Mouse (Mus musculus) G1E (cell line): Measurements from ENCODE around the gene 2310050C09Rik. TPM values are rescaled to one million over a fixed set of nuclear protein-coding genes. Genes with fewer than 3 reads are reported as not detected.

Source experiments
- ATAC-seq: 2 replicates; pipeline ENCODE4 v1.8.0; 2016; ENCODE audit warnings: mild to moderate bottlenecking; ENCODE audit not compliant: insufficient number of reproducible peaks, poor library complexity, low FRiP score, severe bottlenecking; ENCODE audit errors: extremely low read depth
- DNase-seq: peaks from one replicate; pipeline ENCODE4 v3.0.0; 2012; ENCODE audit warnings: low spot score
- H3K27me3 ChIP-seq: 2 replicates; pipeline ENCODE4 v1.6.1; 2012; ENCODE audit warnings: mild to moderate bottlenecking, low read length, inconsistent platforms; ENCODE audit not compliant: insufficient read depth
- H3K36me3 ChIP-seq: replicated peaks from 2 replicates; pipeline ENCODE3; 2012; ENCODE audit warnings: mild to moderate bottlenecking, inconsistent platforms
- H3K4me1 ChIP-seq: 2 replicates; pipeline ENCODE4 v1.6.1; 2012; ENCODE audit warnings: low read depth, low read length, inconsistent platforms, mixed read lengths; ENCODE audit not compliant: insufficient read depth
- H3K4me3 ChIP-seq: 2 replicates; pipeline ENCODE4 v1.5.1; 2012; ENCODE audit warnings: low read depth, mild to moderate bottlenecking, inconsistent platforms, low read length, moderate library complexity, mixed read lengths
- H3K9me3 ChIP-seq: replicated peaks from 2 replicates; pipeline ENCODE4 v1.6.1; 2012; ENCODE audit warnings: inconsistent platforms
- CTCF ChIP-seq: IDR thresholded peaks from 2 replicates; pipeline ENCODE4 v1.5.1; 2012; ENCODE audit warnings: low read depth, low read length, inconsistent platforms, mixed read lengths
- GATA1 ChIP-seq: IDR thresholded peaks from 2 replicates; pipeline ENCODE4 v1.6.1; 2012; ENCODE audit warnings: borderline replicate concordance, low read length, inconsistent platforms, mixed read lengths
- GATA2 ChIP-seq: IDR thresholded peaks from 2 replicates; pipeline ENCODE4 v1.6.1; 2012; ENCODE audit warnings: low read depth, low read length, inconsistent platforms, borderline replicate concordance
- POLR2AphosphoS5 ChIP-seq: IDR thresholded peaks from 2 replicates; pipeline ENCODE4 v1.6.1; 2012; ENCODE audit warnings: low read depth, low read length, inconsistent platforms; ENCODE audit not compliant: insufficient replicate concordance
- TAL1 ChIP-seq: conservative IDR thresholded peaks from 2 replicates; pipeline ENCODE4 v1.6.1; 2012; ENCODE audit warnings: low read depth, low read length, inconsistent platforms, mixed read lengths
- polyA plus RNA-seq: library from polyadenylated mRNA; stranded (reverse); fragments of >175 nt; gene quantifications from 2 replicates; pipeline ENCODE4 v1.2.3, GENCODE M21; 2012
- total RNA-seq, 2 experiments: library from RNA; stranded (forward) in 1 of 2; stranded (reverse) in 1 of 2; fragments of 200-1000 nt in 1 of 2; fragments of >200 nt in 1 of 2; fragmentation: Nextera tagmentation in 1 of 2; gene quantifications; 2 replicates each; pipeline ENCODE4 v1.2.3; 2014 to 2017

Gene 2310050C09Rik
- total and polyA plus RNA-seq, 3 experiments = not detected

GRCm38 (mm10) chr3:92874180-92874579 is 4.2 kb upstream of the 2310050C09Rik start:
- no peaks in the 10 kb centered on the region; the same call in 1 of the 2 replicates for H3K9me3 ChIP-seq
- H3K4me3 ChIP-seq = no peak overlapping the region
- no peak for TF ChIP-seq GATA2
- no peak for TF ChIP-seq POLR2AphosphoS5
- no peak for TF ChIP-seq TAL1
- TF ChIP-seq CTCF = no peak
- TF ChIP-seq GATA1 = no peak
- H3K36me3 ChIP-seq = no peaks in the 10 kb centered on the region
- no peak for DNase-seq
- H3K27me3 ChIP-seq = no peaks in the 10 kb centered on the region
- no peaks in the 10 kb centered on the region for H3K4me1 ChIP-seq
- no peak for ATAC-seq

- H3K9me3 ChIP-seq = 0 out of 2 replicates have a peak, but pooled peaks cover 2% of the 10 kb centered on the region
- TF ChIP-seq GATA1 (no peak), POLR2AphosphoS5 (no peak), CTCF (no peak), TAL1 (no peak), GATA2 (no peak)
- no peak for ATAC-seq
- DNase-seq = no peak
- no peaks in the 10 kb centered on the region for H3K4me1 ChIP-seq
- H3K27me3 ChIP-seq = no peaks in the 10 kb centered on the region
- H3K4me3 ChIP-seq = no peak within 1 kb of the TSS
- no peaks in the 10 kb centered on the region for H3K36me3 ChIP-seq
Observed at GRCm38 (mm10) chr3:92851186-92851585, 18.8 kb downstream of the 2310050C09Rik start, which contains the start of gene Lce1l. Gene Lce1l, minus strand, starts transcription at chr3:92851286.

GRCm38 (mm10) chr3:92827108-92827507 is 42.9 kb downstream of the 2310050C09Rik start, which contains the start of gene Kprp:
Gene Kprp, minus strand, starts transcription at chr3:92827247.
- DNase-seq (no peak), ATAC-seq (no peak)
- peaks cover 20% of the 10 kb centered on the region for H3K9me3 ChIP-seq
- no peak for TF ChIP-seq CTCF
- no peak for TF ChIP-seq TAL1
- TF ChIP-seq GATA1 = no peak
- TF ChIP-seq POLR2AphosphoS5 = no peak
- TF ChIP-seq GATA2 = no peak
- no peaks in the 10 kb centered on the region for H3K27me3 ChIP-seq
- H3K4me1 ChIP-seq = no peaks in the 10 kb centered on the region
- no peak within 1 kb of the TSS for H3K4me3 ChIP-seq
- no peaks in the 10 kb centered on the region for H3K36me3 ChIP-seq

- Histone ChIP-seq H3K27me3 (no peaks in the 10 kb centered on the region), H3K36me3 (no peaks in the 10 kb centered on the region), H3K9me3 (peaks cover 20% of the 10 kb centered on the region), H3K4me1 (no peaks in the 10 kb centered on the region), H3K4me3 (no peak overlapping the region)
- no peak for ATAC-seq
- TF ChIP-seq POLR2AphosphoS5 = no peak
- TF ChIP-seq TAL1 = no peak
- TF ChIP-seq GATA1 = no peak
- no peak for TF ChIP-seq GATA2
- no peak for TF ChIP-seq CTCF
- DNase-seq = no peak
Observed at GRCm38 (mm10) chr3:92825808-92826207, 44.2 kb downstream of the 2310050C09Rik start.

Other genes with a start within 250 kb of the 2310050C09Rik start
Only the 20 nearest of the 25 such genes appear.
- gene Lce1c, start 191.0 kb downstream of the 2310050C09Rik start, total RNA-seq (2014; fragmentation: Nextera tagmentation) = not detected in 2 replicates
- gene Lce1c, start 191.0 kb downstream of the 2310050C09Rik start, total RNA-seq (2017) = not detected in 2 replicates
- not detected in 2 replicates for gene Lce1c, start 191.0 kb downstream of the 2310050C09Rik start, polyA plus RNA-seq
- not detected in 2 replicates for gene Lce1d, start 183.0 kb downstream of the 2310050C09Rik start, total RNA-seq (2014; fragmentation: Nextera tagmentation)
- not detected in 2 replicates for gene Lce1d, start 183.0 kb downstream of the 2310050C09Rik start, total RNA-seq (2017)
- not detected in 2 replicates for gene Lce1d, start 183.0 kb downstream of the 2310050C09Rik start, polyA plus RNA-seq
- not detected in 2 replicates for gene Lce1e, start 161.1 kb downstream of the 2310050C09Rik start, total RNA-seq (2014; fragmentation: Nextera tagmentation)
- not detected in 2 replicates for gene Lce1e, start 161.1 kb downstream of the 2310050C09Rik start, total RNA-seq (2017)
- not detected in 2 replicates for gene Lce1e, start 161.1 kb downstream of the 2310050C09Rik start, polyA plus RNA-seq
- gene Lce1f, start 149.9 kb downstream of the 2310050C09Rik start, total RNA-seq (2014; fragmentation: Nextera tagmentation) = not detected in 2 replicates
- gene Lce1f, start 149.9 kb downstream of the 2310050C09Rik start, total RNA-seq (2017) = not detected in 2 replicates
- not detected in 2 replicates for gene Lce1f, start 149.9 kb downstream of the 2310050C09Rik start, polyA plus RNA-seq
- not detected in 2 replicates for gene Gm38119, start 131.1 kb downstream of the 2310050C09Rik start, total RNA-seq (2014; fragmentation: Nextera tagmentation)
- gene Gm38119, start 131.1 kb downstream of the 2310050C09Rik start, total RNA-seq (2017) = not detected in 2 replicates
- gene Gm38119, start 131.1 kb downstream of the 2310050C09Rik start, polyA plus RNA-seq = not detected in 2 replicates
- gene Lce1g, start 117.9 kb downstream of the 2310050C09Rik start, total RNA-seq (2014; fragmentation: Nextera tagmentation) = not detected in 2 replicates
- gene Lce1g, start 117.9 kb downstream of the 2310050C09Rik start, total RNA-seq (2017) = not detected in 2 replicates
- gene Lce1g, start 117.9 kb downstream of the 2310050C09Rik start, polyA plus RNA-seq = not detected in 2 replicates
- gene Lce1h, start 105.2 kb downstream of the 2310050C09Rik start, total RNA-seq (2014; fragmentation: Nextera tagmentation) = not detected in 2 replicates
- gene Lce1h, start 105.2 kb downstream of the 2310050C09Rik start, total RNA-seq (2017) = not detected in 2 replicates
- not detected in 2 replicates for gene Lce1h, start 105.2 kb downstream of the 2310050C09Rik start, polyA plus RNA-seq
- not detected in 2 replicates for gene Lce1i, start 91.3 kb downstream of the 2310050C09Rik start, total RNA-seq (2014; fragmentation: Nextera tagmentation)
- not detected in 2 replicates for gene Lce1i, start 91.3 kb downstream of the 2310050C09Rik start, total RNA-seq (2017)
- gene Lce1i, start 91.3 kb downstream of the 2310050C09Rik start, polyA plus RNA-seq = not detected in 2 replicates
- gene Lce1j, start 79.7 kb downstream of the 2310050C09Rik start, total RNA-seq (2014; fragmentation: Nextera tagmentation) = not detected in 2 replicates
- not detected in 2 replicates for gene Lce1j, start 79.7 kb downstream of the 2310050C09Rik start, total RNA-seq (2017)
- not detected in 2 replicates for gene Lce1j, start 79.7 kb downstream of the 2310050C09Rik start, polyA plus RNA-seq
- gene Lce1k, start 62.3 kb downstream of the 2310050C09Rik start, total RNA-seq (2014; fragmentation: Nextera tagmentation) = not detected in 2 replicates
- gene Lce1k, start 62.3 kb downstream of the 2310050C09Rik start, total RNA-seq (2017) = not detected in 2 replicates
- not detected in 2 replicates for gene Lce1k, start 62.3 kb downstream of the 2310050C09Rik start, polyA plus RNA-seq
- not detected in 2 replicates for gene Kprp, start 43.0 kb downstream of the 2310050C09Rik start, total RNA-seq (2014; fragmentation: Nextera tagmentation)
- 0.05 and 0.06 TPM in 2 replicates for gene Kprp, start 43.0 kb downstream of the 2310050C09Rik start, total RNA-seq (2017)
- not detected in 2 replicates for gene Kprp, start 43.0 kb downstream of the 2310050C09Rik start, polyA plus RNA-seq
- not detected in 2 replicates for gene Lce1l, start 18.9 kb downstream of the 2310050C09Rik start, total RNA-seq (2014; fragmentation: Nextera tagmentation)
- not detected in 2 replicates for gene Lce1l, start 18.9 kb downstream of the 2310050C09Rik start, total RNA-seq (2017)
- not detected in 2 replicates for gene Lce1l, start 18.9 kb downstream of the 2310050C09Rik start, polyA plus RNA-seq
- not detected in 2 replicates for gene Lce3a, start 56.0 kb upstream of the 2310050C09Rik start, total RNA-seq (2014; fragmentation: Nextera tagmentation)
- gene Lce3a, start 56.0 kb upstream of the 2310050C09Rik start, total RNA-seq (2017) = not detected in 2 replicates
- gene Lce3a, start 56.0 kb upstream of the 2310050C09Rik start, polyA plus RNA-seq = not detected in 2 replicates
- gene Lce3b, start 62.8 kb upstream of the 2310050C09Rik start, total RNA-seq (2014; fragmentation: Nextera tagmentation) = not detected in 2 replicates
- not detected in 2 replicates for gene Lce3b, start 62.8 kb upstream of the 2310050C09Rik start, total RNA-seq (2017)
- not detected in 2 replicates for gene Lce3b, start 62.8 kb upstream of the 2310050C09Rik start, polyA plus RNA-seq
- gene Lce3c, start 74.3 kb upstream of the 2310050C09Rik start, total RNA-seq (2014; fragmentation: Nextera tagmentation) = not detected in 2 replicates
- gene Lce3c, start 74.3 kb upstream of the 2310050C09Rik start, total RNA-seq (2017) = not detected in 2 replicates
- not detected in 2 replicates for gene Lce3c, start 74.3 kb upstream of the 2310050C09Rik start, polyA plus RNA-seq
- gene Lce3d, start 87.2 kb upstream of the 2310050C09Rik start, total RNA-seq (2014; fragmentation: Nextera tagmentation) = not detected in 2 replicates
- 0.46 TPM in 1 of 2 replicates, not detected in the other for gene Lce3d, start 87.2 kb upstream of the 2310050C09Rik start, total RNA-seq (2017)
- gene Lce3d, start 87.2 kb upstream of the 2310050C09Rik start, polyA plus RNA-seq = not detected in 2 replicates
- not detected in 2 replicates for gene Lce3e, start 96.8 kb upstream of the 2310050C09Rik start, total RNA-seq (2014; fragmentation: Nextera tagmentation)
- not detected in 2 replicates for gene Lce3e, start 96.8 kb upstream of the 2310050C09Rik start, total RNA-seq (2017)
- gene Lce3e, start 96.8 kb upstream of the 2310050C09Rik start, polyA plus RNA-seq = not detected in 2 replicates
- not detected in 2 replicates for gene Lce3f, start 122.0 kb upstream of the 2310050C09Rik start, total RNA-seq (2014; fragmentation: Nextera tagmentation)
- not detected in 2 replicates for gene Lce3f, start 122.0 kb upstream of the 2310050C09Rik start, total RNA-seq (2017)
- not detected in 2 replicates for gene Lce3f, start 122.0 kb upstream of the 2310050C09Rik start, polyA plus RNA-seq
- gene Crct1, start 145.5 kb upstream of the 2310050C09Rik start, total RNA-seq (2014; fragmentation: Nextera tagmentation) = not detected in 2 replicates
- gene Crct1, start 145.5 kb upstream of the 2310050C09Rik start, total RNA-seq (2017) = not detected in 2 replicates
- gene Crct1, start 145.5 kb upstream of the 2310050C09Rik start, polyA plus RNA-seq = not detected in 2 replicates
- not detected in 2 replicates for gene Lce1m, start 148.8 kb upstream of the 2310050C09Rik start, total RNA-seq (2014; fragmentation: Nextera tagmentation)
- gene Lce1m, start 148.8 kb upstream of the 2310050C09Rik start, total RNA-seq (2017) = 0.38 TPM in 1 of 2 replicates, not detected in the other
- gene Lce1m, start 148.8 kb upstream of the 2310050C09Rik start, polyA plus RNA-seq = not detected in 2 replicates